Mouse (Mus musculus): ENCODE measurements at regions not wholly inside any gene's neighbourhood (a gene's known extent, or its start where the extent isn't known, plus 50 kb on each side); places are given as distances from the start of the nearest gene placed in this dataset.

GRCm38 (mm10) chr4:22106883-22107282 is 175.8 kb downstream of the Faxc start:
- TF ChIP-seq EP300 (optimal IDR thresholded peaks at IDR 0.05) = no peak
- TF ChIP-seq CTCF (IDR thresholded peaks at IDR 0.05; ENCODE audit: low read depth) = no peak
